Mouse (Mus musculus): ENCODE data around the gene Slc12a6.

The Slc12a6 gene

DNA sequence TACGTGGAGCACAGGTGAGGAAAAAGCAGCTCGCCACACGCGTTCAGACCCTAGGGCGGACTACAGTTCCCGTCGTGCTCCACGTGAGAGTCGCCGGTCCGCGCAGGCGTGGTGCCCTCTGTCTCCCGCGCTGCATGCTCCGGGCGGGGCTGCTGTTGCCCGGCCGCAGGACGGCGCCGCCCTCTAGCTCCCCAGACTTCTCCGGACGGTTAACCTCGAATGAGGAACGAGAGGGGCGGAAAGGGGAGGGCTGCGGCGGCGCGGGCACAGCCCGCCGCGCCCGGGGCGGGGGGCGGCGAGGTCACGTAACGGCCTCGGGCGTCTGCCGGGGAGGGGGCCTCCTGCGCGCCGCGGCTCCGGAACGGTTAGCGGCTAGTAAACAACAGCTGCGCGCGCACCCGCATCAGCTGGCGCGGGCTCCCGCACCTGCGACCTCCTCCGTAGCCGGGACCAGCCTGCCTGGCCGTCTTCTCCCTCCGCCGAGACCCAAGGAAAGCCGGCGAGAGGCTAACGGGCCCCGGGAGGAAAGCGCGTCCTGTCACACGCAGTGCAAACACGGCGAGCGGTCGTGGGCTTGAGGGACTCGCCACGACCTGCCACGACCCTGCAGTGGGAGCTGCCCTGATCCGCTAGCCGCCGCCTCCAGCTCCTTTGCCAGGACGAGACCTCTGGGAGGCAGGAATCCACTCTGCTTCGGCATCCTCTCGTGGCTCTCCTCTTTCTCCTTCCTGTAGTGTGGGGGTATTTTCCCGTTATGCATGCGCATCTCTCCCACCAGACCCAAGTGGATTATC lies at the start of gene Slc12a6:
Gene Slc12a6 (plus strand): TSS at position 378 of the 794 bp plus-strand sequence.
- in situ Hi-C loops (cut with MseI, MboI): no loop called here

DNA sequence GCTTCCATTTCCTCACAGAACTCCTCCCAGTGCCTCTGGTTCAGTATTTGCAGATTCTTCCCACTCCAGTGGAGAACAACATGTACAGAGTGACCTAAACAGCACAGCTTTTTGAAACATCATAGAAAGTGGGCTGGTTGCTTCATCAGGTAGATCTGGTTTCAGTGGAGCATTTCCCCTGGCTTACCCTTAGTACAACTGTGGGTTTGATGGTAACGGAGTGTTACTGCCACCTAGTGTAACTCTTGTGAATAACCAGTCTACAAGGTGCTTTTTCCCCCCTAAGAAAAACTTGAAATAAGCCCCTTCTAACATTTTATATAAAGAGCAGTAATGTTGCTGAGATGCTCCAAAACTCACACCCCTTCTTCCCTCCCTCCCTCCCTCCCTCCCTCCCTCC lies 49.6 kb upstream of the Slc12a6 start:
- in situ Hi-C loops (cut with MseI, MboI): no loop called here

DNA sequence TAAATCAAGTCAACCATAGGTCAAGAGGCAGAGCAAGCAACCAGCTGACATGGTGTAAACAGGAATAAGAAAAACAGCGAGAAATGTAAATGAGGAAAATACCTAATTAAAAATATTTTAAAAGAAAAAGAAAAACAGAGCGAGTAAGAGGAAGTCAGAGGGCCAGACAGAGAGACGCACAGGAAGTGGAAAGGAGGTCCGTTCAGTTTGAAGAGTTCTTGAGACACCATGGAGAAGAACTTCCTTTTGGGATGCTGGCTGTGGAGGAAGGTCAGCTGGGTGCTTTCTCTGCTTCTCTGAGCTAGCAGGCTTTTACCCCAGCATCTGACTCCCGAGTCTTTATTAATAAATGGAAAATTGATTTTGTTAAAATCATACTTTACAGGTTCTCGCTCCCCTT lies 48.0 kb upstream of the Slc12a6 start:
- in situ Hi-C loops (cut with MseI, MboI): no loop called here

DNA sequence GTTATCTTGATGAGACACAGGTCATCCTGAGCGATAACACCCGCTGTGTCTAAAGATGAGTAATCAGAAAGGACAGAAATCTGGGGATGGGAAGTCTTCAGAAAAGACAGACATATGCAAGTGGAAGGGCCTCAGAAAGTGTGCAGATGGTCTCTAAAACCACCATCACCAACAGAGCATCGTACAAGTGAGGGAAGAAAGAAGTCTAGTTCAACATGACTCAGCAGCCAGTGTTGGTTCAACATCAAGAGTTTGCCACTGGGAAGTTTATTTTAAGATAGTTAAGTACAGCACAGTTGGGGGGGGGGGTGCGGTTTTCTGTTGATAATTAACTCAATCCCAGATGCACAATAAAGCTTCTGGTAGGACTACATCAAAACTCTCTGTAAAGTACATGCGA lies 44.7 kb upstream of the Slc12a6 start:
- in situ Hi-C loops (cut with MseI, MboI): no loop called here

DNA sequence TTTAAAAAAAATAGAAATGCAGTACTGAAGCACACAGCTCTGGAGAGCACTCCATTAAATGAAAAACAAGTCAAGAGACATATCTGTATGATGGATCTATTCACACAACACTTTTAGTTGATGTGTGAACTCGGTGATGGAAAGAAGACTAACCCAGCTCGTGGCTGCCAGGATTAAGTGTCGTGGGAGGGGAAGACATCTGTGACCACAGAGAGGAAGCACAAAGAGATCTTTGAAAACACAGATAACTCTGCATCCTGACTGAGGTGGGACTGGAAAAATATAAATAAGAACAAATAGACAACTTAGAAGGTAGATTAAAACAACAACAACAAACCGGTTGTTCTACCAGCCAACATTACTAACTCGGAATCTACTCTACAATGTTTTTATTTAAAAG lies 43.0 kb upstream of the Slc12a6 start:
- in situ Hi-C loops (cut with MseI, MboI): no loop called here

DNA sequence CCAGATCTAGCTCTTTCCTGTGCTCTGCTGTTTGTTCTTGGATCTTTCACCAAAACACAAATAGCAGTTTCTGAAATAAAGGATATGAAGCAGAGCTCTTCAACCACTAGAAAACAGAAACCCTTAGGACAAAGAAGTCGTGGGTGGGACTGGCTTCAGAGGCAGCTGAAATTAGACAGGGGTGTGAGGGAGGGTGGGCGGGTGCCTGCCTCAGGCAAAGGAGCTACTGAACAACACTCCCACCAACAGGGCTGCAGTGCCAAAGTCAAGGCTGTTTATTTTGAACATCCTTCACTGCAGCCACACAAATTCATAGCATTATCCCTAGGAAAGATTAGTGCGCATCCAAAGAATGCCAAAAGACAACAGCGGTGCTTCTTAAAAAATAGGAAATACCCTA lies 41.3 kb upstream of the Slc12a6 start:
- in situ Hi-C loops (cut with MseI, MboI): no loop called here

DNA sequence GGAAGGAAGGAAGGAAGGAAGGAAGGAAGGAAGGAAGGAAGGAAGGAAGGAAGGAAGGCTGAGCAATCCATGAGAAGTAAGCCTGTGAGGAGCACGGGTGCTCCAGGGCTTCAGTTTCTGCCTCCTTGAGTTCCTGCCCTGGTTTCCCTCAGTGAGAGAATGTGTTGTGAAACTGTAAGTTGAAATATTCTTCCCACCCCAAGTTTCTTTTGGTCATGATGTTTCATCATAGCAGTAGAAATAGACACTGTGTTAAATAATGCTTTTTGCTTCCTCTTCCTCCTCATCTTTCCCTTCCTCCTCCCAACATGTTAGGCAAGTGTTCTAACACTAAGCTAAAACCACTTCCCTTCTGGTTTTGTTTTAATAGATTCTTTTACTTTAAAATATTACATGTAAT lies 33.0 kb upstream of the Slc12a6 start:
- in situ Hi-C loops (cut with MseI, MboI): no loop called here

DNA sequence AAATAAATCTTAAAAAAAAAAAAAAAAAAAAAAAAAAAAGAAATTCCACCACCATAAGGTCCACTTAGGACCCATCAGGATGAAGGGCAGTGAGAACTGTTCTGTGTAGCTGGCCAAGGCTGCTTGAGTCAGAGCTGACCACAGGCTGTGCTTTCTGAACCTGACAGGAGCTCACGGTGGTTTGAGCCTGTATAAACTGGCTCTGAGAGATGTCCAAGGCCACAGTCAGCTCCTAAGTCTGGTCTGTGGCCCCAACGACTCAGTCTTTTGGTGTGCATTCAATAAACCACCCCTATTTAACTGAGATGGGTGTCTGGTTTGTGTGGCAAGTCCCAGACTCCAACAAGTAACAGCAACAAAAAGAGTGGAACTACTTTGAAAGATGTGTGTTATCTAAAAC lies 29.0 kb upstream of the Slc12a6 start:
- in situ Hi-C loops (cut with MseI, MboI): no loop called here

DNA sequence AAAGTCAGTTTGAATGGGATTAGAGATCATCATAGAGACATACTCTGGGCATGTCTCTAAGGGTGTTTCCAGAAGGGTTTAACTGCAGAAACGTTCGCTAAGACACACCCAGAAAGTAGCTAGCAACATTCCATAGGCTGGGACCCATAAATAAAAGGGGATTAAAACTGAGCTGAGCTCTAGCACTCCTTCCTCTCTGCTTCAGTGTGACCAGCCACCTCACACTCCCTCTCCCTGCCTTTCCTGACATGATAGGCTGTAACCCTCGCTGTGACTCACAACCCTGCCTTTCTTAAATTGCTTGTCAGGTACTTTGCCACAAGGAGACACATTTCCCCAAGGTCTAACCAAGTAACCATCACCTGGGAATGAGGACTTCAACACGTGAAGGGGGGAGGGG lies 27.6 kb upstream of the Slc12a6 start:
- in situ Hi-C loops (cut with MseI, MboI): no loop called here

DNA sequence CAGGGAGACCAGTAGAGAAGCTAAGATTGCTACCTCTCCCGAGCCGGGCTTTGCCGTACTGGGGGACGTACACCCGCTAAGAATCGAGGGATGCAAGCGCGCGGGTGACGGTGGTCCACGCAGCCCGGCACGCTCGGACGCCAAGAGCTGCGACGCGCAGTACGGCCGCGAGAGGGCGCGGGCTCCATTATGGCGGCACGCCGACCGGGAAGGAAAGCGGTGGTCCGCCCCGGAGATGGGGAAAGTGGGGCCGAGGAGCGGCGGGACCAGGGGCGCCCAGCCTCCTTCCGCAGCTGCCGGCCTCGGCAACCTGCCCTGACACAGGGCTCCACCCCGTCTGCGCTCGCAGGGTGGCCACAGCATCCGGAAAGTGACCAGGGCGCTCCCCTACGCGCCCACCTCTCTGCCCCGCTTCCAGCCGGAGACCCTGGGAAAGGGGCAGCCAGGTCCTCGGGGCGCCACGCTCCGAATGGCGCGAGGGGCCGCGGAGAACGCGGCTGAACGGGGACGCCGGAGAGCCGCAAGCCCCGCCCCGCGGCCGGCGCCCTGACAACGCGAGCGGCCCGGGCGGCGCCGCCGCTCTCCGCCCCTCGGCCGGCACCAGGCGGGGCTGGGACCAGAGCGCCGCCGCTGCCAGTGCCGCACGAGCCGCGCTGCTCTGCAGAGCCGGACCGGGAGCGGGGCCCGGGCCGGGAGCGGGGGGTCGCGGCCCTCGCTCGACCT lies 26.3 kb upstream of the Slc12a6 start, which contains the start of gene Lpcat4:
Gene Lpcat4 (plus strand): TSS at position 257 of the 723 bp plus-strand sequence.
- in situ Hi-C loops (cut with MseI, MboI): no loop called here

DNA sequence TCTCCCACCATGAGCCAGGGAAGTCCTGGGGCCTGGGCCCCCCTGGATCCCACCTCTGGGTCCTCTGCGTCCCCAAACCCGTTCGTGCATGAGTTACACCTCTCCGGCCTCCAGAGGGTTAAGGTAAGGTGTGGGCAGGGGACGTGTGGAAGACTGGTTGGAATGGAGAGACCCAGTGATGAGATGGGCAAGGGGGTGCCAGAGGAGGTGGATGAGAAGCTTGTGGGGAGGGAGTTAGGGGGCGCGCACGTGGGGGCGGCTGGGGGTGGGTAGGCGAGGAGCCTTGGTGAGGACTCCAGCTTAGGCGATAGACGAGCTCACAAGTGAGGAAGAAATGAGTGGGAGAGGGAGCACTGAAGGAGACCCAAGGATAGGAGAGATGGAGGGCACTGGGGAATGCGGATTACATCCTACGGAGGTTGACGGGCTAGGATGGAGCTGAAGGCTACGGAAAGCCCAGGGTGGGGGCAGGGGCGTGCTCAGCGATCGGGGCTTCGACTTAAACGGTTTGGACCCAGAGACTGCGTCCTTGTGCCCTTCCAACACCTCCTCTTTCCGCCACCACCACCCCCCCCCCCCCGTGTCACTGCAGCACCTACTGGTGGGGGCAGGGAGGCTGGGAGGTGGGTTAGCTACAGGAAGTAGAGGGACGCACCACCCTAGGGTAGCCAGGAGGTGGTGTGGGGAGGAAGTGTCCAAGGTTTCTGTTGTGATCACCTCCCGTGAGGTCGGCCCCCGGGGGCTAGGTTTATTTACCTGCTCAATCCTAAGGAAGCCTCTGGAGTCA lies 25.5 kb upstream of the Slc12a6 start:
- in situ Hi-C loops (cut with MseI, MboI): no loop called here

DNA sequence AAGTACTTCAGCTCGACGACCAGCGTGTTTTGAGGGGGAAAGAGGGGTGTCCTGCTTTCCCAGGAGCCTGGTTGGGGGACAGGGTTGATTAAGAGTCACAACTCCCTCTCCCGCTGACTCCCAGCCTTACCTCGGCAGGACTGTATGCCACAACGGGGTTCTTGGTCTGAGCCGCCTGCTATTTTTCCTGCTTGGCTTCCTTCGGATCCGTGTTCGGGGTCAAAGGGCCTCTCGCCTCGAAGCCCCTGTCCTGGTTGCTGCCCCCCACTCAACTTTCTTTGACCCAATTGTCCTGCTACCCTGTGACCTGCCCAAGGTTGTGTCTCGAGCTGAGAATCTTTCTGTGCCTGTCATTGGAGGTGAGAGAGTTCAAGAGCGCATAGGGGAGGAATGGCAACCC lies 23.8 kb upstream of the Slc12a6 start:
- in situ Hi-C loops (cut with MseI, MboI): no loop called here

DNA sequence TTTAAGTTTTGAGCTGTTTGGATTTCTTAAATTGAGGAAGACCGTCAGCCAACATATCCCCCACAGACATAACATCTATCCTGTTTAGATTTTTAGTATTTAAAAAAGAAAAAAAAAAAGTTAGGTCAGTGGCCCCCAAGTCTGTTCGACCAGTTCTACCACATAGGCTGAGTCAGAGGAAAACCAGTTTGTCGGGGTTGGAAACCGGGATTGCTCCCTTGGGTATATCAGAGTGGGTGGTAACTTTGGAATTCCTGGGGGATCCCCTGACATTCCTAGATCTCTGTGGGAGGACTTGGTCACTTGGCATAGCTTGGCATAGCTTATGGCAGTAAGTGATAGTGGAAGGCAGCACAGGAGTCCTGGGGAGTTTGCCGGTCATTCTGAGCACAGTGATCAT lies 20.3 kb upstream of the Slc12a6 start:
- in situ Hi-C loops (cut with MseI, MboI): no loop called here

DNA sequence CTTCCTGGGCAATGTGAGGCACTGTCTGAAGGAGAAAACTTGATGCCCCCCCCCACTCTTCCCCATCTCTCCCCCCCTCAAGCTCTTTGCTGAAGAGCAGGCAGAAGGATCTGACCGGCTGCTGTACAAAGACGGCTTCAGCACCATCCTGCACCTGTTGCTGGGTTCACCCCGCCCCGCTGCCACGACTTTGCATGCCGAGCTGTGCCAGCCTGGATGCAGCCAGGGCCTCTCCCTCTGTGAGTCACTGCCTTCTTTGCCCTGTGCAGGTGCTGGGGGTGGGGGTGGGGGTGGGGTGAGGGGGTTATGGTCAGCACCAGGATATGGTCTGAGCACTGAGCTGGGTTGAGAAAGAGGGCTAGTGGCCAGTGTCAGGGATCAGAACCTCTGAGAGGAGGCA lies 19.4 kb upstream of the Slc12a6 start:
- in situ Hi-C loops (cut with MseI, MboI): no loop called here

DNA sequence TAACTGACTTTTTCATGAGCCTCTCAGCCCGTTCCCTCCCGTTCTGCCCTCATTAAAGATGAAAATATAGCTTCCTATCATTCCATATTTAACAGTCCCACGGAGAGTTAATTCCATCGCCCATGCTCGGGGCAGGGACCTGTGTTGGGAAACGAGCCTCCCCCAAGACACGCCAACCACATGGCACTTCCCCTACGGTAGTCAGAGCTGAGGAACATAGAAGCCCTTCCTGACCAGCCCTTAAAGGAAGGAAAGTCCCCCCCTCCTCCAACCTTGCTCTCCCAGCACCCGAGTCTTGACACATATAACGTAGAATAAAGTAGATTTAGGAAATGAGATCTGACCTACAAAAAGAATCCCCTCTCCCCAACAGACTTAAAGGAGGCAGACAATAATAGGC lies 18.3 kb upstream of the Slc12a6 start:
- in situ Hi-C loops (cut with MseI, MboI): no loop called here

DNA sequence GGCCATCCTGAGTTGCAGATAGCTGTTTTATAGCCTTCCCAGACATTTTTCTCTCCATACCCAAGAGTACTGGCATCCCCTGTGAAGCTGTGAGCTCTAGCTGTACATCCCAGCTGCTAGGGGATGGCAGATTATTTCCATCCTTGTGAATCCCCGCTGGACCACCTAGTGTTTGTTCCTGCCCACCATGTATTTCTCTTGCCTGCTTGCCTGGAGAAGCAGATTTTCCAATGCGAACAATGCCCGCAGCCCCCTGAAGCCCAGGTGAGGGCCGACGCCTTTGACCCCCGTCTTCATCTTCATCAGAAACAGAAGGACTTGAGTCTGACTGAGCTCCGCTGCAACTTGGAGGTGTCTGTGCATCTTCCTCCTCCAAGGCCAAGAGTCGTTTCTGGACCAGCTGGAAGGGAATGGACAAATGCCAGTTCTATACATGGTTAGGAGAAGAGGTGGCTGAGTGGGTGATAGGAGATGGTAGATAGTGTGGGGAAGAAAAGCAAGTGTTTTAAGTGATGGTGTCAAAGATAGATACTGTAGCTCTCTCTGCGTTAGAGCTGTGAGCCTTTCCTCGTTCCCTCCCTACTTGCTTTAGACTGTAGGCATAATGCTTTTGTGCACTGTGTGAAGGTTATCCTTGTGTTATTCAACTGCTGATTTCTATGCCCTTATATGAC lies 15.7 kb upstream of the Slc12a6 start:
- in situ Hi-C loops (cut with MseI, MboI): no loop called here

DNA sequence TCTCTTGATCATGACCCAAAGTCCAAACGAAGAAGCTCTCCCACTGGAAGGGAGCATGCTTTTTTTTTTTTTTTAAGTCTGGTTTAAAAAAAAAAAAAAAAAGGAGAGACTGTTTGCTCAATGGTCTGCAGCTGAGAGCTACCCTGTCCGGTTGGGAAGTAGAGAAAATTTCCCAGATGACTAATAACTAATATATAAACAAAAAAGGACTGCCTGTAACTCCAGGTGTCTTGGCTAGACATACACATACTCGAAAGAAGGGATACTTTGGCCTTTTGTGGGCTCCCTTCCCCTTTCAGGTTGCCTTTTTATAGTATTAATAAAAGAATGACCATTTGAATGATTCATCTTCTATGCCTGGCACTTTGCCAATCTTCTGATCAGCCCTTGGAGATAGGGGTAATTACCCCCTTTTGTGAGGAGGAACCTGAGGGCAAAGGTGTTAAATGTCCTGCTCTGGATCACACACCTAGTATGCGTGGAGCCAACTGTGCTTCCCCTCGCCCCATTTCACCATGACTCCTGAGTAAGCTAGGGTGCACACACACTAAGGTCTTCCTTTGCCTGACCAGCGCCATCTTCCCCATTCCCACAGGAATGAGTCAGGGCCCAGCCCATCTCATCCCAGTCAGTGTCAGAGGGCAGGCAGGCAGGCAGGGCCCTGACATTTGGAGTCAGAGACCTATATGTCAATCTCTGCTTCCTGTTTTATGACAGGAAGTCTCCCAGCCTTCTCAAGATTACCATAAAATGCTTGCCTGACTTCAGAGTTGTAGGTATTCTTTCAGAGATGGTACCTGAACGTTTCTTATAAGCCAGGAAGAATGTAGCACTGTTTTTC lies 10.7 kb upstream of the Slc12a6 start:
- in situ Hi-C loops (cut with MseI, MboI): no loop called here

DNA sequence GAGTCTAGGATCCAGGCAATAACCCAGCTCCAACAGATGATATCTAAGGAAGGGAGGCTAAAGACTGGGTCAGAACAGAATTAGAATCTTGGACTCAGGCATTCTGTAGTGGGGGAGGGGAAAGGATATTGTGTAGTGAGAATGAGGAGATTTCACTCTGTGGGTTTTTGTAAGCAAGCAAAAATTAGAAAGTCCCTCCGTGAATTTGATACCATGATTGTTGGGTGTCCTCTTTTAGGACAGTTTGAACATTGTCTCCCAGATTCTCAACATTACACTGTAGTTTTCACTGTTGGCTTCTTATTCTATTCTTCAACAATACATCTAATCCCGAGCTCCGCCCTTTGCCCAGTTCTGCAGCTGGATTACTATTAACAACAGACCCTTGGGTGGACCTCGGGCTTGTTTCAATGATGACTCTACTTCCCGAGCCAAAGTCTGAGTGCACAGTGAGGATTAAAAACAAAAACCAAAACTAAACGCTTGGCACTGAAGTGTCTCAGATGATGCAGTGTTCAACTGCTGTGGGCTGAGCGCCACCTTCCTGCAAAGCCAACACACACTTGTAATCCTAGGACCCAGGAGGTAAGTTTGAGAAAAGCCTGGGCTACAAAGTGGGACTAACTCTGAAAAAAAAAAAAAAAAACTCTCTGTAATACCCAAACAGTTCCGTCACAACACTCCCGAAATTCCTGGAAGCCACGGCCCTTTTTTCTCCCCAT lies 6.2 kb upstream of the Slc12a6 start, which contains the start of gene Nutm1:
Gene Nutm1 (minus strand): TSS at position 51 of the 722 bp plus-strand sequence.
- in situ Hi-C loops (cut with MseI, MboI): no loop called here

DNA sequence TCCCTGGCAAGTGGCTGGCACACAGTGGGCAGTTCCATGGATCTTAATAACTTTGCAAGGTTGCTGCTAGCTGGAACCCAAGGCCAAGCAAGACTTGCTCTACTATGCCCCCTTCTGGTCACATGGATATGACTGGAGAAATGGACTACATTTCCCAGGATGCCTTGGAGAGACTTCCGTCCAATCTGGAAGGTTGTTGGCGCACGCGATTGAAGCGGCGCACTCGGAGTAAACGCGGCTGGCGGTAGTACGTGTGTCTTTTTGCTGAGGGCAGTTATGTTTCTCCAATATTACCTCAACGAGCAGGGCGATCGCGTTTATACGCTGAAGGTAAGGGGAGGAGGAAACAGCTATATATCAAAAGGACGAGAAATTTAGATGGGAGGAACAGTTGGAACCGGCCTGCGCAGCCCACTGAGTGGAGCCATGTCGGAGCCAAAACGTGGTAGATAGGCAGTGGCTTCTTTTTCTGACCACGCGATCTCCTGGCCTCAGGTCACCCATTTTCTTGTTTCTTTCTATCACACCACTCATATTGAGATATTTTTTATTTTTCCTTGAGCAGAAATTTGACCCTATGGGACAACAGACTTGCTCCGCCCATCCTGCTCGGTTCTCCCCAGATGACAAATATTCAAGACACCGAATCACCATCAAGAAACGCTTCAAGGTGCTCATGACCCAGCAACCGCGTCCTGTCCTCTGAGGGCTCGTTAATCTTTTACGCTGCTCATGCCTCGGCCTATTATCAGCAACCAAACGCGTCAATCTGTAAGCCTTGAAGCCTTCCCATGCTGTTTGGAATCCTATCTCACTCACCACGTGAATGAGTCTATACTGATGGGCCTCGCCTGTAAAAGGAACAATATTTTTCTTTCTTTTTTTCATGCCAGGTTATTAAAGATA lies 3.6 kb upstream of the Slc12a6 start, which contains the start of gene Nop10:
Gene Nop10 (plus strand): TSS at position 179 of the 906 bp plus-strand sequence.
- in situ Hi-C loops (cut with MseI, MboI): no loop called here
